Mouse (Mus musculus): ENCODE data around the gene Ctsc.
"Not testable (repeated sequence)": the region's sequence is repeated elsewhere in the genome, so short reads cannot be mapped to it uniquely, and the experiment has no call there.

Gene Ctsc

GRCm38 (mm10) chr7:88277858-88278627 lies at the start of gene Ctsc:
Gene Ctsc (plus strand): TSS chr7:88278085.
- in situ Hi-C loops (cut with MboI; ENCODE audit: low sequenced_read_pairs) = no loop called here

- in situ Hi-C loops (cut with MboI; ENCODE audit: low sequenced_read_pairs) = no loop called here
Measured at GRCm38 (mm10) chr7:88229051-88229450, 48.8 kb upstream of the Ctsc start.

- in situ Hi-C loops (cut with MboI; ENCODE audit: low sequenced_read_pairs) = no loop called here
Measured at GRCm38 (mm10) chr7:88230121-88230520, 47.8 kb upstream of the Ctsc start.

GRCm38 (mm10) chr7:88230756-88231522 lies 46.9 kb upstream of the Ctsc start:
- in situ Hi-C loops (cut with MboI; ENCODE audit: low sequenced_read_pairs) = no loop called here

- in situ Hi-C loops (cut with MboI; ENCODE audit: low sequenced_read_pairs) = no loop called here
Measured at GRCm38 (mm10) chr7:88243059-88243458, 34.8 kb upstream of the Ctsc start.

GRCm38 (mm10) chr7:88244462-88244861 lies 33.4 kb upstream of the Ctsc start:
- in situ Hi-C loops (cut with MboI; ENCODE audit: low sequenced_read_pairs) = no loop called here

GRCm38 (mm10) chr7:88250380-88250779 lies 27.5 kb upstream of the Ctsc start:
- in situ Hi-C loops (cut with MboI; ENCODE audit: low sequenced_read_pairs) = not testable (repeated sequence)

GRCm38 (mm10) chr7:88251535-88251934 lies 26.4 kb upstream of the Ctsc start:
- in situ Hi-C loops (cut with MboI; ENCODE audit: low sequenced_read_pairs) = no loop called here

GRCm38 (mm10) chr7:88252129-88252528 lies 25.8 kb upstream of the Ctsc start:
- in situ Hi-C loops (cut with MboI; ENCODE audit: low sequenced_read_pairs) = no loop called here

GRCm38 (mm10) chr7:88254884-88255283 lies 23.0 kb upstream of the Ctsc start:
- in situ Hi-C loops (cut with MboI; ENCODE audit: low sequenced_read_pairs) = no loop called here

GRCm38 (mm10) chr7:88259155-88259925 lies 18.5 kb upstream of the Ctsc start:
- in situ Hi-C loops (cut with MboI; ENCODE audit: low sequenced_read_pairs) = no loop called here

GRCm38 (mm10) chr7:88261799-88262198 lies 16.1 kb upstream of the Ctsc start:
- in situ Hi-C loops (cut with MboI; ENCODE audit: low sequenced_read_pairs) = no loop called here

GRCm38 (mm10) chr7:88264861-88265260 lies 13.0 kb upstream of the Ctsc start:
- in situ Hi-C loops (cut with MboI; ENCODE audit: low sequenced_read_pairs) = no loop called here

GRCm38 (mm10) chr7:88269913-88270312 lies 8.0 kb upstream of the Ctsc start:
- in situ Hi-C loops (cut with MboI; ENCODE audit: low sequenced_read_pairs) = no loop called here

GRCm38 (mm10) chr7:88271531-88271930 lies 6.4 kb upstream of the Ctsc start:
- in situ Hi-C loops (cut with MboI; ENCODE audit: low sequenced_read_pairs) = no loop called here

- in situ Hi-C loops (cut with MboI; ENCODE audit: low sequenced_read_pairs) = no loop called here
Measured at GRCm38 (mm10) chr7:88276914-88277765, 745 bp upstream of the Ctsc start.

- in situ Hi-C loops (cut with MboI; ENCODE audit: low sequenced_read_pairs) = no loop called here
Measured at GRCm38 (mm10) chr7:88278628-88279196, 827 bp downstream of the Ctsc start.

GRCm38 (mm10) chr7:88285276-88285675 lies 7.4 kb downstream of the Ctsc start:
- in situ Hi-C loops (cut with MboI; ENCODE audit: low sequenced_read_pairs) = no loop called here

GRCm38 (mm10) chr7:88291036-88291435 lies 13.2 kb downstream of the Ctsc start:
- in situ Hi-C loops (cut with MboI; ENCODE audit: low sequenced_read_pairs) = no loop called here

- in situ Hi-C loops (cut with MboI; ENCODE audit: low sequenced_read_pairs) = no loop called here
Measured at GRCm38 (mm10) chr7:88292044-88292443, 14.2 kb downstream of the Ctsc start.

Data from CH12F3 (cell line).